Mouse (Mus musculus) cerebellum, postnatal 25 days (tissue): ENCODE data around the gene Ginm1.
"Not testable (repeated sequence)": the region's sequence is repeated elsewhere in the genome, so short reads cannot be mapped to it uniquely, and the experiment has no call there.

Source experiments
- DNase-seq, 2 experiments: peaks; one replicate each; pipeline ENCODE4 v3.0.0; 2021; ENCODE audit warnings: mixed read lengths in 2 of 2

The Ginm1 gene

GRCm38 (mm10) chr10:7802519-7803140 is 10.0 kb upstream of the Ginm1 start:
- DNase-seq, result no peak

DNA sequence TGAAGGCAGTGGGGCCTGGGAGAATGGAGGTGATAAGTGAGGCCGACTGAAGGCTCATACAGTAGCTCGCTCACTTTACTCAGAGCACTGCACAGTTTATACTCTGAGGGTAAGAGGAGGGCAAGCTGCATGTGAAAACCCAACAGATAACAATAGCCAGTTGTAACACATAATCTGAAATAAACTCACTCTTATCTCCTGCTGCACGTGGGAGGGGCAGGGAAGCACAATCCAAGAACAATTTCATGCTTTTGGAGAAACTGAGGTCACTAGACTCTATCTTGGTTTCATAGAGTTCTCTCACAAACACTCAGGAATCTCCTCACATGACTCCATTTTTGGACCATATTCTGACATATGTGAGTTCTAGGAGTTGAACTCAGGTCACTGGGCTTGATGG is 8.6 kb upstream of the Ginm1 start:
- DNase-seq, result no peak

DNA sequence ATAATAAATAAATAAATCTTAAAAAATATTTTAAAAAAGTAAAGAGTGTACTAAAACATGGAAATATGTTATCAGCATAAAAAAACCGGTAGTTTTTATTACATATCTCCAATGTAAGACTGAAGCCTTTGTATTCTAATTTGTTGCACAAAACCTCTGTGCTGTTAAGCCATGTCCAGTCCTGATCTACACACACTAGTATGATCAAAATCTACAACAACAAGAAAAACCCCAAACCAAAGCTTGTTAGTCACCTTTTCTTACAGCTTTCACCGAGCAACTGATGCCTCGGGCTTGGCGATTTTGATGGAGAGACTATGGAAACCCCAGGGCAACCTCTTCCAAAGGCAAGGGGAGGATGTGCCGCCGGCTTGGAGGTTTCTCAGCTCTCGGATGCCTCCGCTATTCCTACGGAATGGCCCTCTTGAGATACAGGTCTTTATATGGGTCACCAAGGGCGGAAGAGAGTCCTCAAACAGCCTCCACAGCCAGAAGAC is 322 bp downstream of the Ginm1 start:
- DNase-seq, result no peak

- no peak for DNase-seq
These were observed 5.3 kb downstream of the Ginm1 start for GRCm38 (mm10) chr10:7787319-7787718.

- no peak for DNase-seq
These were observed 11.4 kb downstream of the Ginm1 start for GRCm38 (mm10) chr10:7781214-7781613.

DNA sequence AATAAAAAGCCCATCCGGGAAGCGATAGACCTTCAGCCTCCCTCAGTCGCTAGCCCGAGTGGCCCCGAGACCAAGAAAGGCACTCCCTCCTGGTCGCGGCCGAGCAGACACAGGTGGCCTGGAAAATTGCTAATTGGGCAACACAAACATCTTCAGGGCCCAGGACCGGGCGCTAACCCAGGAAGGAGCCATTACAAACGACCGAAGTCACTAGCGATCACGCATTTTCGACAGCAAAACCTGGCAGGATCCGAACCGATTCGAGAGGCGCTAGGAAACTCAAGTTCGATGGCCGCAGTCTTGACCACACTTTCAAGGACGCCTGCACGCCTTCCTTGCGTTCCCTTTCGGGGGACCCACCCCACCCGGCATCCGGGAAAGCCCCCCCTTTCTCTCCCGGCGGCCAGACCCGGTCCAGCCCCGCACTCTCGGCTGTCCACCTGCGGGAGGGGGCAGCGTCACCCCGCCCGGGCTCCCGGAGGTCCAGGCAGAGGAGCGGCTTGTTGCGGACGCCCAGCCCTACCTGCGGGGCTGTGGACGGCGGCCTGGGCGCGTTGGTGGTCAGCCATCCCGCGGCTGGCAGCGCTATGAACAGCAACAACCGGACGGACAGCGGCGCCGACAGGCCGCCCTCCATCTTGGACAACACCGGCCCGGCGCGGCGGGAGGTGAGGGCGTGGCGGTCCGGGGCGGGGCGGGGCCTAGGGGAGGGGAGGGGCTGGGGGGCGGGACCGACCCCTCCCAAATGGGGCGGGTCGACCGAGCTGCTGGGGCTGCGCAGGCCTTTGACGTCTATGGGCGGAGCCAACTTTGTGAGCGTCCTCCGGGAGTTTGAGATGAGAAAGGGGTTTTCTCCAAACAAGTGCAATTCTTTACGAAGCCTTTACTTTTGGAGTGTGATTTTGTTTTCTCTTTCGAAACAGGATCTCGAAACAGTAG is 12.1 kb downstream of the Ginm1 start:
- DNase-seq, result peak; percentile 88 to 95

- DNase-seq, result no peak
These were observed 12.8 kb downstream of the Ginm1 start for GRCm38 (mm10) chr10:7779751-7780237.

GRCm38 (mm10) chr10:7778361-7778760 is 14.3 kb downstream of the Ginm1 start:
- peak in 1 of 2 experiments; percentile 24 for DNase-seq

- no peak for DNase-seq
These were observed 17.2 kb downstream of the Ginm1 start for GRCm38 (mm10) chr10:7775421-7775820.

- DNase-seq, result no peak
These were observed 19.9 kb downstream of the Ginm1 start for GRCm38 (mm10) chr10:7772769-7773168.

GRCm38 (mm10) chr10:7772346-7772745 is 20.3 kb downstream of the Ginm1 start:
- no peak for DNase-seq

DNA sequence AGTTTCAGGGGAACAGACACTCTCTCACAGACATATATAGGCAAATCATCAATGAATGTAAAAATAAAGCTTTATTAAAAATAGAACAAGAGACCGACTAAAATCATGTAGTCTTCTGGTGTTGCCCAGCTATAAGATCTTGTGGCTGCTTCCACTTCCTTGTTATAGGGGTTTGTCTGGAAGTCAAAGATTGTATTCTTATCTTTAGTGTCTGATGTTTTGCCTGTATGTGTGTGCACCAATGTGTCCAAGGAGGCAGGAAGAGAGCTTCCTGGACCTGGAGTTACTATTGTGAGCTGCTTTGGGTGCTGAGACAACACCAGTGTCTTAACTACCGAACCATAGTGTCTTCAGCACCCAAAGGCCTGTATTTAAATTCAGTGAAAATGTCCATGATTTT is 35.1 kb downstream of the Ginm1 start:
- DNase-seq, result no peak

- no peak for DNase-seq
These were observed 43.9 kb downstream of the Ginm1 start for GRCm38 (mm10) chr10:7748752-7749151.

DNA sequence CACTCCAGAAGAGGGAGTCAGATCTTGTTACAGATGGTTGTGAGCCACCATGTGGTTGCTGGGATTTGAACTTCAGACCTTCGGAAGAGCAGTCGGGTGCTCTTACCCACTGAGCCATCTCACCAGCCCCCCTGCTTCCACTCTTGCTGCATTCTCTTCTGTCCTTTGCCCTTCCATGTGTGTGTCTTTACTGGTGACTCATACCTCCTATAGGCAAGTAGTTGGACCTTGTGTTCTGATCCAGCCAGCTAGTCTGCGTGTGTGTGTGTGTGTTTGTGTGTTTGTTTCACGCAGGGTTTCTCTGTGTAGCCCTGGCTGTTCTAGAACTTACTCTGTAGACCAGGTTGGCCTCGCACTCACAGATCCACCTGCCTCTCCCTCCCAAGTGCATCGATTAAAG is 47.1 kb downstream of the Ginm1 start:
- not testable (repeated sequence) for DNase-seq

DNA sequence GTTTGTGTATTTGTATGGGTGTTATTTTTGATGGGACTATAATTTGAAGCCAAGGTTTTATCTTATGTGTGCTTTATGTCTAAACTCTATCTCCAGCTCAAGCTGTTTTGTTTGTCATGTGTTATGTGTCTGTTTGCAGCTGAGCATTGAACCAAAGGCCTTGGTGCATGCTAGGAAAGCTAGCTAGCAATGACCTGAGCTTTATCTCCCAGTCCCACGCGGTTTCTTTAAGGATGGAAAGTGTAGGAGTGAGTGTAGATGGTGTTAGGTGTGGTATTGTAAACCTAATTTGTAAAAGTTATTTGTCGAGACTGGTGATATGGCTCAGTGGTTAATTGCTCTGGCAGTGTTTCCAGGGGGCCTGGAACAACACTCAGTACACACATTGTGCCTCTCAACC is 54.7 kb downstream of the Ginm1 start:
- no peak for DNase-seq

- DNase-seq, result no peak
These were observed 55.5 kb downstream of the Ginm1 start for GRCm38 (mm10) chr10:7737122-7737521.

DNA sequence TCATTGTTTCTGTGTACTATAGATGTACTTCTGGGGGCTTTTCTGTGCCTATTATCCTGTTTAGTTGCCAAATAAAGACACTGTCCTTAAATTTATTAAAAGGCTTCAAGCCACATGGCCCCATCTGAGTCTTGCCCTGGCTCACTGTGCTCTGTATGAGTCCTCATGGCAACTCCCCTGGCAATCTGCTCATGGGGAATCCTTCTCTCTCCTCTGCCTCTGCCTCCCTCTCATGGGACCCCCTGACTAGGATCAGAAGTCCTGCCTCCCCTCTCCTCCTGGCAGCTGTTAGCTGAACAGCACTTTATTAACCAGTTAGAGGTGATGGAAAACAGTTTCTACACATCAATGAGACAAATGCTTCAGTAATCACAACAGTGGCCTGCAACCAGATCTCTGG is 61.0 kb downstream of the Ginm1 start:
- DNase-seq, result no peak

DNA sequence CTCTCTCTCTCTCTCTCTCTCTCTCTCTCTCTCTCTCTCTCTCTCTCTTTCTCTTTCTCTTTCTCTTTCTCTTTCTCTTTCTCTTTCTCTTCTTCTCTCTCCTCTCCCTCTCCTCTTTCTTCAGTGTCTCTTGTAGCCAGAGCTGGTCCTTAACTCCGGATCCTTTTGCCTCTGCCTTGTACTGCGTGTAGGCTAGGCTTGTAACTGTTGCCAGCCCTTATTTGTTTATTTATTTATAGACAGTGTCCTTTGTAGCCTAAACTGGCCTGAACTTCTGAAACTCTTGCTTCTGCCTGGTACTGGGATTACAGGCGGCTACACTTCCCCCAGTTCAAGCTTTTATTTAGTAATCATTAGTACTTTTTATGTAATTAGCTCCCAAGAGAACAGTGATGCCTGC is 65.6 kb downstream of the Ginm1 start:
- no peak for DNase-seq

DNA sequence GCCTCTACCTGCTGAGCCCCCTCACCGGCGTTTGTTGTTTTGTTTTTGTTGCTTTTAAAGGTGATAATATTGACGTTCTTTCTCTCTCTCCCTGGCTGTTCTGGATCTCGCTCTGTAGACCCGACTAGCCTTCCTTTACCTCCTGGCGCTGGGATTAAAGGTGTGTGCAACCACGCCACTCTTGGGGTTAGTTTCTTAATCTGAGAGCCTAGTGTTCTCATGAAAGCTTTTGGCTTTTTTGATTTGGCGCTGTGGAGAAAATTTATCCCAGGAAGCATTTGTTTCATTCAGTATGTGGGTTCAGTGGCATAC is 66.2 kb downstream of the Ginm1 start:
- no peak for DNase-seq

DNA sequence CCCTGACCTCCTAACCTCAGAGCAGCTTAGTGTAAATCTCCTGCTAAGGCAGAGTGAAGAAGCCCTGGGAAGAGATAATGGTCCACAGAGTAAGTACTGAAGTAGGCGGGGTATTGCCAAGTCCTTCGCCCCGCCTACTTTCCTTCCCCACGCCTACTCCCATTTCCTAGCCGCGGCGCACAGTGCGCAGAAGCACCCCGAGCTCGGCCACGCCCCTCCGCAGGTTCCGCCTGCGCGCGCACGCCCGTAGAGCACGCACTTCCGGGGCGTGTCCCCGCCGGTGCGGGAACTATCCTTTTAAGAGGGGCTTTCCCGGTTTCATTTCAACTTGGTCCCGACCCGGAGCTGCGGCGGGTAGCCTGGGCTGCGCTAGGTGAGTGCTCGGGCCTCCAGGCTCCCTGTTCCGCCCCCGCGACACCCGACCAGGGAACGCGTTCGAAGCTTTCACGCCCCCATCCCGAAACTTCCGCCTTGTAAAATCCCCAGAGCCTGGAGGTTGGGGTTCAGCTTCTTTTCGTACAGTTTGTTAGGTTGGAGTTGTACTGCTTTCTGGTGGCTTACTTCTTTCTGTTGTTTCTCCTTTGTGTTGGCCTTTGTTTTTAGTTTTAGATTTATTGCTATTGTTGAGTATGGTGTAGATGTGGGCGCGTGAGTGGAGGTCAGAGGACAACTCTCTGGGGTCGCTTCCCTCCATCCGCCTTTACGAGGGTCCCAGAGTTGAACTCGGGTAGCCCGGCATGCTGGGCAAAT is 66.7 kb downstream of the Ginm1 start, which contains the start of gene Katna1:
Gene Katna1 (plus strand): TSS at position 250 of the 750 bp plus-strand sequence.
- peak; percentile 87 to 95 for DNase-seq
